Mouse (Mus musculus): ENCODE results near the gene Nicn1.
"Not testable (repeated sequence)": the region's sequence is repeated elsewhere in the genome, so short reads cannot be mapped to it uniquely, and the experiment has no call there.

Nicn1 gene

GRCm38 (mm10) chr9:108278697-108279450 lies 11.4 kb upstream of the Nicn1 start:
- DNase-seq (ENCODE audit: low spot score in 2 of 2): no peak

DNA sequence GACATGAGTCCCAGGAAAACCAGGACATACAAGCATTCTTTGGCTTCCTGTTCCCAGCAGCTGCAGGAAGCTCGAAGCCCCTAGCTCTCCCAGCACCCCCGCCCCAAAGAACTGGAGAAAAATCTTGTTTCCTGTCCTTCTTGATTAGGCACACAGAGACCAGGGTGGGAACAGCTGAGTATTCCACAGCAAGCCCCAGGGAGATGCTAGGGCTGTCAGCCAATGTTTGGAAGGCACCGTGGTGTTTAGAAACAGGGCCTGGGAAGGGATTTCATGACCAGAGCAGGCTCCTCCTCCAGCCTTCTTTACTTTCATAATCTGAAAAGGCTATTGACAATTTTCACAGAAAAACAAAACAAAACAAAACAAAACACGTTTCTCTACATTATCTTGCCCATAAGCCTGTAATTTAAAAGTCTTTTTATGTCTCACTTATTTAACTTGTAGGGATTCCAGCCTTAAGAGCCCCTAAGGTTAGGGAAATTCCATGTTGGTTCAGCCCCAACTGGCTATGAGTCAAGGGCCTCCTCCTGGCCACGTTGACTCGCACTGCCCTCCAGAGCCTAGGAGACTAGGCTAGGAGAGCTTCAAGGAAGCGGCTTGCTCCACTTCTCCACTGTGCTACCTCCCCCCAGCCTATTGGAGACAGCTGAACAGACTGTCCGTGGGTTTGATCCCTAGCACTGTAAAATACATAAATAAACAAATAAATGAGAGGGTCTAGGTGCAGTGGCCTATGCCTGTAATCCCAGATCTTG lies 10.0 kb upstream of the Nicn1 start:
- peak in 1 of 2 experiments; percentile 49 for DNase-seq (ENCODE audit: low spot score in 2 of 2)

GRCm38 (mm10) chr9:108284410-108284809 lies 5.8 kb upstream of the Nicn1 start:
- peak; percentile 67 to 75 for DNase-seq (ENCODE audit: low spot score in 2 of 2)

GRCm38 (mm10) chr9:108287526-108288238 lies 2.5 kb upstream of the Nicn1 start:
- not testable (repeated sequence) for DNase-seq (ENCODE audit: low spot score in 2 of 2)

DNA sequence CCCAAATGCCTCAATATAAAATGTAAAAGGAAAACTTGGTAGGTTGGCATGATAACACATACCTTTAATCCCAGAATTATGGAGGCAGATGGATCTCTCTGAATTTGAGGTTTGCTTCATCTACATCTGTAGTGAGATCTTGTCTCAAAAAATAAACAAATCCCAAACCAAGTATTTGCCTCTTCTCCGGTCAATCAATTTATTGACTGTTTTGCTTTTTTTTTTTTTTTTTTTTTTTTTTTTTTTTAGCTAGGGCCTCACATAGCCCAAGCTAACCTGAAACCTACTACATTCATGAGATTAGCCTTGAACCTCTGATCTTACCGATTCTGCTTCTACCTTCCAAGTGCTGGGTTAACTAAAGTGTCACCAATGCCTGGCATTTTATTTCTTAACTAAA lies 882 bp upstream of the Nicn1 start:
- DNase-seq (ENCODE audit: low spot score in 2 of 2): no peak

DNA sequence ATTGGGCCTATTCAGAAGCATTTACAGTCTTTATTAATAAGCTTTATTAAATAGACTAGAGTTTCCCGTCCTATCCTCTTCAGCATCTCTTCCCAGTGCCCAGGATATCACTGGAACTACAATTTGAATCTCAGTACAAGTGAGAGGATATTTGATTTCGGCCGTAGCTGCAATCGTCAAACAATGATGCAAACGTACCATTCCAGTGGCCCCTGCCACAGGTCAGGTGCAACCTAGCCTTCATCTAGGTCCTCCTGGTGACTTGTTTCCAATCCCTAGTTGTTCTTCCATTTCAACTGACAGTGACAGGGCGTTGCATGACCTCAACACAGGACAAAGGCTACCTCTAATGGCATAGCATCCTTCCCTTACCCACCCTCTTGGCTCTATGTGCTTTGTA lies 544 bp downstream of the Nicn1 start:
- DNase-seq (ENCODE audit: low spot score in 2 of 2): no peak

DNA sequence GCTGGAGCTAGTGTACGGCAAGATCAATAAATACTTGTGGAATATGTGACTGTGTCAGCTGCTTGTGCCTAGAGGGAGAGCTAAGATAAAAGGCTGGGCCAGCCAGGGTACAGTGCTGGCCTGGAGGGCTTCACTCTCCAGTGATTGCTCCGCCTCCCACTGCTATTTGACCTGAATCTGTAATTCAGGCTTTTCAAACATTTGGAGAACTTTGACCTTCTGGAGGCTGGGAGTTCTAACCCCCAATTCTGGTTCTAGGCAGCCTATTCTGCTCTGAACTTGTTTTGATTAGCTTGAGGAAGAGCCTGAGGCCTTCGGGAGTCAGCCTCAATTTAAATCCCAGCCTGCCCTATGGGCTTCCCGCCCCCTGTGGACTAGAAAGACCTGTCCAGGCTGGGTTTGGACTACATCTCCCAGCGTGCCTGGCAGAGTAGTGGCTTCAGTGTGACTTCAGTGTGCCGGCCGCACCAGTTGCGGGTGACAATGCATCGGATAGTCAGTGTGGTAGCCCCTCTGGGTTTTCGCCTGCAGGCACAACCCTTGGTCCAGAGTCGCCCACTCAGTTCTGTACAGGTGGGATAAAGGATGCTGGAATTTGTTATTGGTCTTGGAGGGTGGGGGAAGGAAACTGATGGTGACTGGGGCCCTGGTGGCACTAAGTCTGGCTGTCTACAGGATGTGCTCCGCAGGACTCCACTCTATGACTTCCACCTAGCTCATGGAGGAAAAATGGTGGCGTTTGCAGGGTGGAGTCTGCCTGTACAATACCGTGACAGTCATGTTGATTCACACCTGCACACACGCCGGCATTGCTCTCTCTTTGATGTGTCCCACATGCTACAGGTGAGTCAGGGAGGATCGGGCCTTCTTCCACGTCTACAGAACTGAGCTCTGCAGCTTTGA lies 6.5 kb downstream of the Nicn1 start, which contains the start of gene Amt:
Gene Amt, plus strand, starts transcription at position 401 of the 903 bp plus-strand sequence.
- DNase-seq (ENCODE audit: low spot score in 2 of 2): peak; percentile 56 to 61

GRCm38 (mm10) chr9:108301853-108302252 lies 11.6 kb downstream of the Nicn1 start:
- DNase-seq (ENCODE audit: low spot score in 2 of 2): no peak

GRCm38 (mm10) chr9:108304716-108305115 lies 14.5 kb downstream of the Nicn1 start:
- DNase-seq (ENCODE audit: low spot score in 2 of 2): no peak

- no peak for DNase-seq (ENCODE audit: low spot score in 2 of 2)
Observed at GRCm38 (mm10) chr9:108305170-108305569, 14.9 kb downstream of the Nicn1 start.

- DNase-seq (ENCODE audit: low spot score in 2 of 2): peak; percentile 99 to 100
Observed at GRCm38 (mm10) chr9:108305629-108306520, 15.6 kb downstream of the Nicn1 start, which contains the start of the genes Rhoa and Tcta. Rhoa (plus strand) TSS chr9:108306129. Tcta (minus strand) TSS chr9:108306160.

- DNase-seq (ENCODE audit: low spot score in 2 of 2): peak in 1 of 2 experiments; percentile 77
Observed at GRCm38 (mm10) chr9:108306571-108306980, 16.3 kb downstream of the Nicn1 start.

- DNase-seq (ENCODE audit: low spot score in 2 of 2): no peak
Observed at GRCm38 (mm10) chr9:108307021-108307807, 17.0 kb downstream of the Nicn1 start.

DNA sequence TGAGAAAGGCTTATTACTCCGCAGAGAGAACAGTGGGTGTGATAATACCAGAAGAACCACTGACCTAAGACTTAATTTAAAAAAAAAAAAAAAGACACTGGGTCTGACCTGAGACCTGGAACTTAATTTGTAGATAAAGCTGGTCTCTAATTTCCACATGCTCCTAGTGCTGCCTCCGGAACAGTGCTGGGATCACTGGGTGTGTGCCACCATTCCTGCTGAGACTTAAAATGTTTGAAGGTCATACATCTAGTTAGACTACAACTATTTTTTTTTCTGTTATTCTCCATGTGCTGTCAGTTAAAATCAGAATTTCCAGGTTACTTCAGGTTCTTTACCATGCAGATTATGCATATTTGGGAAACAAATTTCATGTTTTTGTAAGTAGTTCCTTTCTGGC lies 17.9 kb downstream of the Nicn1 start:
- no peak for DNase-seq (ENCODE audit: low spot score in 2 of 2)

DNA sequence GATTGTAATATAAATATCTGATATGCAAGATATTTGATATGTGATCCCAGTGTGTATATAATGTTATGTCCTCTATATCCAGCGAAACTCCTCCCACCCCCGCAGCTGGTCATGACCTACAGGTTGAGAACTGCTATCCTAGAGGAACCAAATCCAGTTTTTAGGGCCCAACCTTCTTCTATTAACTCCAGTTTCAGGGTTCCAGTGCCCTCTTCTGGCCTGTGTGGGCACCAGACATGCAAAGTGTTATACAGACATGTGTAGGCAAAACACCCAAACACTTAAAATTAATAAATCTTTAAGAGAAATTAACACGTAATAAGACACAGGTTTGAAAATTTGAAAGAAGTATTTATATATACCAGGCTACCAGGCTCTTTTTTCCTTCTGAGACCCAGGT lies 27.3 kb downstream of the Nicn1 start:
- DNase-seq (ENCODE audit: low spot score in 2 of 2): no peak

DNA sequence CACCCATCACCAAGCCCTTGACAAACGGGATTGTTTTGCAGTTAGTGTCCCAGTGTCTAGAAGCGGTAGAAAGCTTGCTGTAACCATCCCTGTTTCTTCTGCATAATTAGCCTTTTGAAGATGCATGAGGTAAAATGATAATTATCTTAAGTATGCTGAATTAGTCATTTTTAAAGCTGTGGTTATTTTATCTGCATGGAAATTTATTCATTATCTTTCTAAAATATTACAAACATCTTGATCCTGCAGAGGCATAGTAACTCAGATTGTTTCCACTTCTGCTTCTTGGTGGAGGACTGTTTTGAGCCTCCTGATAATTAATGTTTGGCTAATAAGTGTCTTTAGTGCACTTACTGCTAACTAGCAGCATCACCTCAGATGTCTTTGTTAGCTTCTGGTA lies 28.2 kb downstream of the Nicn1 start:
- DNase-seq (ENCODE audit: low spot score in 2 of 2): no peak

GRCm38 (mm10) chr9:108322054-108322453 lies 31.8 kb downstream of the Nicn1 start:
- not testable (repeated sequence) for DNase-seq (ENCODE audit: low spot score in 2 of 2)

- no peak for DNase-seq (ENCODE audit: low spot score in 2 of 2)
Observed at GRCm38 (mm10) chr9:108324784-108325183, 34.6 kb downstream of the Nicn1 start.

- no peak for DNase-seq (ENCODE audit: low spot score in 2 of 2)
Observed at GRCm38 (mm10) chr9:108325811-108326210, 35.6 kb downstream of the Nicn1 start.
